Mouse (Mus musculus) A20 (cell line): Measurements from ENCODE around the gene Dedd2.
"Not testable (repeated sequence)": the region's sequence is repeated elsewhere in the genome, so short reads cannot be mapped to it uniquely, and the experiment has no call there.

Experiments
- DNase-seq: peaks from one replicate; pipeline ENCODE4 v3.0.0-alpha.2; 2011; ENCODE audit warnings: low read depth, low spot score

The Dedd2 gene

GRCm38 (mm10) chr7:25220457-25221101, at the start of gene Dedd2:
Gene Dedd2, minus strand, starts transcription at chr7:25220615.
- DNase-seq: peak; percentile 79

DNA sequence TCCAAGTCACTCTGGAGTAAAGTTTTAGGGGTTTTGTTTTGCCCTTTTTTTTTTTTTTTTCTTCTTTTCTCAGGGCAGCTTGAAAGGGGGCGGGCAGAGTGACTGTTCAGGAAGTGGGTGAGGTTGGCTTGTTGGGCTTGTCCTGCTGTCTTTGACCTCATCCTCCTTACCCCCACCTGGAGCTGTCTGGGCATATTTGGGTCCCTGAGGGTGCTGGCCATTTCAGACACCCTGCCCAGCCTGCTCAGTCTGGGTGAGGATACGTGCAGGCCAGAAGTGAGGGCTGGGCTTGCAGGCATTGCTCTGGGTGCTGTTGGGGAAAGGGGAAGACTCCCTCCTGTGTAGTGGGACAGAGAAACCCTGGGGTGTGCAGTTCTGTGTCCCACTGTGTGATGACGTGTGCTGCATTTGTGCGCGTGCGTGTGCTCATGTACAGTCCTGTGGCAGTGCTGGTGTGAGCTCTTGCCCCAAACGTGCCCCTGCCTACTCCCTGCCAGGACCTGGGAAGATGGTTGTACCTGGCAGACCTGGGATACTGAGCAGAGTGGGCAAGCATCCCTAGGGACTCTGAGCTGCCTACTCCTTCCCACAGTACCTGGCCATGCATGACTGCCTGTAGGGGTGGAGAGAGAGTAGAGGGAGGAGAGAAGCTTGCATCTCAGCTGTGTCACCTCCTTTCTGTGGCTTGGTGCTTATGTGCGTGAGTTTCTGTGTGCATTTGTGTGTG, 49.3 kb upstream of the Dedd2 start:
- DNase-seq: peak; percentile 72

DNA sequence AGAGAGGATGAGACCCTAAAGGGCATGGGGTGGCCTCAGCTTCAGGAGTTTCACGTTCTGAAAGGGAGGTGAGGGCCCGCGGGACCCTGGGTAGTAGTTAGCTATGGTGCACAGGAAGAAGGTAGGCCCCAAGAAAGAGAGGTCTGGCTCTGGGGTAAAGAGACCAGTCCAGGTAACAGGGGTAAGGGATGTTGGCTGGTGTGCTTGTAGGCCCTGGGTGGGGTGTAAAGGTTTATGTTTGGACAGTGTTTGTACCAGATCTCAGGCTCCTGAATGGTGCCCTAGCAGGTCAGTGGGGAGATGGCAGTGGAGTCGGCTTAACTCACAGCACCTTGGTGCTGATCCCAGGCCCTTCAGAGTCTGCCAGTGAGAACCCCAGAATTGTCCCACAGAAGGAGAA, 48.6 kb upstream of the Dedd2 start:
- peak; percentile 57 for DNase-seq

DNA sequence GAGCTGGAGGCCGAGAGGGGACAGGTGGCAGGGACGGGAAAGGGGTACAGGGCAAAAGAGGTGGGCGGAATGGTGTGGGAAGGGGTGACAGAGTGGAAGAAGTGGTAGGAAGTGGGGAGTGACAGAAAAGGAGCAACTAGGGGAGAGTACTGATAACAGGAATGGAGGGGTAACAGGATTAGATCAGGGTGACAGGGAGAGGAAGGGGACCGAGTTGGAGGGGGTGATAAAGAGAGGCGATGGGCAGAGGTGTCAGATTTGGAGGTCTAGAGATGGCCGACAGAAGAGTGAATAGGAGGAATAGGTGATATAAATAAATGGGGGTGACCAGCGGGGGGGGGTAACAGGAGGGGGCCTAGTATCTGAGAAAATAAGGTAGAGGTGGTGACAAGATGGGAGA, 48.2 kb upstream of the Dedd2 start:
- no peak for DNase-seq

DNA sequence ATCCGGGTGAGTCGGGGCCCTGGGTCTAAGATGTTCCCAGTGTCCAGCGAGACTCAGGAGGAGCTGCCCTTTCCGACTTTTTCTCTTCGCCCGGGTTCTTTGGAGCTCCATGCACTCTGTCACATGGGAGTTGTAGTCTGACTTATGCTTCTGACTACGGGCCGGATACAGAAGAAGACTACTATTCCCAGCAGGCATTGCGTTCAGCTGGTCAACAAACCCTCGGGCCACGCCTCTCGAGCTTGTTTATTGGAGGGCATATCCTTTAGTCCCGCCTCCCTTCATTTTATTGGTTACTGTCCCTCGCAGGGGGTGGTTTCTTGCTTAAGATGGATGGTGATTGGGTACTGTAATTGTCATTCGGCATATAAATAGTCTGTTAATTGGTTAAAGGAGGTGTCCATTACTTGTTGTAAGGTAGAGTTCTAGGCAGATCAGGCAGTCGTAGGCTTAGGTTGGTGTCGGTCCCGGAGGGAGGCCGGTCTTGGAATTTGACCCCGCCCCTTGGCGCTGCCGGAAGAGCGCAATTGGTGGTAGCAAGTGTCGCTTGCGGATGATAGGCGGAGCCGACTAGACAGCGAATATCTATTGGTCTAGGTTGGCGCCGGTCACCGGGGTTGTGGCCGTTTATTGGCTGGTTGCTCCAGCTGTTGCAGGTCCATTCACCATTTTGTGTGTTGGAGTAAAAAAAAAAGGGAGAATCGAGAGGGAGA, 47.5 kb upstream of the Dedd2 start:
- DNase-seq: peak; percentile 100

- peak; percentile 100 for DNase-seq
Observed at GRCm38 (mm10) chr7:25267301-25267750, 46.9 kb upstream of the Dedd2 start, which contains the start of gene Cic. Gene Cic, plus strand, starts transcription at chr7:25267704.

DNA sequence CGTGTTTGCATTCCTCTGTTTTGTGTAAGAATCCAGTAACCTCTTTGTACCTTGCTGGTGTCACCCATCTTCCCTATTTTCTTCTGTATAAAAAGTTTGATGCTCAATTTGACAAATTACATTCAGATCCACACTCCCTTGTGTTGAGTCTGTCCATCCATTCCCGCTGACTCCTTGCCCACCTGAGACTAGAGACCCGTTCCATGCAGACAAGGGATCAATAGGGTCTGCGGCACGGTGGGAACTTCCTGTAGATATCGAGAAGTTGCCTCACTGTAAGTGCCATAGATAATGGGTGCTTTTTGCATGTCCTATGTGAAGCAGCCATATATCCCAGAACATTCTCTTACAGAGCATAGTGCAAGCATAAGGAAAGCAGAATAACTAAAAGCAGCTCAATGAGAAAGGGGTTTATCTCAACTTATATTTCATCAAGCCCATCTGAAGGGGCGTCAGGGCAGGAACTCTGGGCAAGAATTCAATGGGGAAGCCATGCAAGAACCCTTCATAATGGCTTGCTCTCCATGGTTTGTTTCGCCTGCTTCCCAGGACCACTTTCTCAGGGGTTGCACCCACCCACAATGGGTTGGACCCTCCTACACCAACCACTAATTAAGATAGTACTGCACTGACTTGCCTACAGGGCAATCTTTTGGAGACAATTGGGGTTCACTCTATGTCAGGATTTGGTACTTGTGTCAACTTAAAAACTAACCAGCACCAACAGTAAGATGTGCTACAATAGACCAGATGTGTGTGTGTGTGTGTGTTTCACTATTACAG, 46.0 kb upstream of the Dedd2 start:
- no peak for DNase-seq

DNA sequence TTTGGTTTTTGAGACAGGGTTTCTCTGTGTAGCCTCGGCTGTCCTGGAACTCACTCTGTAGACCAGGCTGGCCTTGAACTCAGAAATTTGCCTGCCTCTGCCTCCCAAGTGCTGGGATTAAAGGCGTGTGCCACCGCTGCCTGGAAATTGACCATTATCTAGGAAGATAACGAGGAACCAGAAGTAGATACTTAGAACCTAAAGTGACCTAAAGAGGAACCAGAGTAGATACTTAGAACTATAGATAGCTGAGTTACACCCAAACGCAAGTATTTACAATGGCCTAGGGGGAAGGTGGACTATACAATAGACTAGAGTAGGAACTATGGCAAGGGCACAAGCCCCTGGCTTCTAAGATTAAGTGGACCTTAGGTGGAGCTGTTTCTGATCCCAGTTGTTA, 45.3 kb upstream of the Dedd2 start:
- DNase-seq: not testable (repeated sequence)

DNA sequence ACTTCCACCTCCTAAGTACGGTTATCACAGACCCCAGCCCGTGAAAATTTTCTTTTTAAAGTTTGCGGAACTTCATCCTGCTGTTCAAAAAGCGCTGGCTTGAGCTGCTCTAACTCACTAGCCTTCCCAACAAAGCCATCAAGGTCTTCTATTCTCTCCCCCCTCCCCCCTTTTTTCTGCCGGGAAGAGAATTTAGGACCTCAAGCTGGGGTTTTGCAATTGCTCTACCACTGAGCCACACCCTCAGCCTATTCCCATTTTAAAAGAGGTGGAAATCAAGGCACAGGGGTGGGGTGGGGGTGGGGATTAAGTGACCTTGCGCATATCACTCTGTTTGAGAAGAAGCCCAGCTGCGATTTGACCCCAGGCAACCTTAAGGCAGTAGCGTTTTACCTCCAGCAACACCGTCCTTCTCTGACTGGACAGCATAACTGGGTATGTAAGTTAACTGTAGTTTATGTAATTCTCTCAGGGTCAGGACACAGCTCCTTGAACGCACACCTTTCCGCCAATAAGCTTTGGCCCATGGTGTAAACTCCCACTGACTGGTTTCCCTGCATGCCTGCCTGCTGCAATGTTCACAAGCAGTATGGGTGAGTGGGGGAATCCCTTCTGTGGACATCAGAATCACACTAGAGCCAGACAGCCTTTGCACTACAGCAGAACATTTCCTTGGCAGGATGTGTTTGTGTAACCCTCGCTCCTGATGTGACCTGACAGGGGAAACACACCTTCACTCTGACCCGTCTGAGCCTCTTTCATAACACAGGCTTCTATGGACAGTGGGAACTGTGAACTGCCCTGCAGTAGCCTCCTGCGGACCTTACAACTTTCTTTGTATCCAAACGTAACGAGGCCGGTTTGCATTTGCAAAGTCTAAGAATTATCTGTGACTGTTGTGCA, 43.8 kb upstream of the Dedd2 start:
- DNase-seq: no peak

DNA sequence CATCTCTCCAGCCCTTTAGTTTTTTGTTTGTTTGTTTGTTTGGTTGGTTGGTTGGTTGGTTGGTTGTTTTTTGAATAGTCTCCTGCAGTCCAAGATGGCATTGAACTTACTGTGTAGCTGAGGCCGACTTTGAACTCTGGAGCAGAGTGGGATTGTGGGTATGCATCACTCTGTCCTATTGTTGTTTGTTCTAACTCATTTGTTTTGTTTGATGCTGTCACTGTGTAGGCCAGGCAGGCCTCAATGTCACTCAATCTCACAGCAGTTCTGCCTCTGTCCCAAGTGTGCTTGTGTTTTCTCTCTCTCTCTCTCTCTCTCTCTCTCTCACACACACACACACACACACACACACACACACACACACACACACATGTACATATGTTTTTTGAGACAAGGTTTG, 41.5 kb upstream of the Dedd2 start:
- DNase-seq: no peak

DNA sequence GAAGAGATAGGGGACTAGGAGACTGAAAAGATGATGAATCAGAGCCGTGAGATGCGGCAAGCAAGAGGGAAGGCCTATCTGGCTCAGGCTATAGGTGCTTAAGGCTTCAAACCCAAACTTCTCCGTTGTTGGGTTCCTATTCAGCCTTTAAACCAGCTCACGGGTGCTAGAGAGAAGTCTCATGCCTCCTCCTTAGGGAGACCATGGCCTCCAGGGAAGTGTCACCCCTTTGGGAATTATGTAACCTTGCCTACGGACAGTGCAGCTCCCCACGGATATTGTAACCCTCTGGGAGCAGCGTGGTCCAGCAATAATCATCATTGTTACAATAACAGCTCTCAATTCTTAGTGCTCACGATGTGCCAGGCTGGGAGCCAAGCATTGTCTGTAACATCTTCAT, 31.4 kb upstream of the Dedd2 start:
- no peak for DNase-seq

GRCm38 (mm10) chr7:25251071-25251791, 30.8 kb upstream of the Dedd2 start:
- DNase-seq: no peak

- DNase-seq: peak; percentile 94
Observed at GRCm38 (mm10) chr7:25250141-25250972, 29.9 kb upstream of the Dedd2 start, which contains the start of gene Erf. Gene Erf, minus strand, starts transcription at chr7:25250761.

DNA sequence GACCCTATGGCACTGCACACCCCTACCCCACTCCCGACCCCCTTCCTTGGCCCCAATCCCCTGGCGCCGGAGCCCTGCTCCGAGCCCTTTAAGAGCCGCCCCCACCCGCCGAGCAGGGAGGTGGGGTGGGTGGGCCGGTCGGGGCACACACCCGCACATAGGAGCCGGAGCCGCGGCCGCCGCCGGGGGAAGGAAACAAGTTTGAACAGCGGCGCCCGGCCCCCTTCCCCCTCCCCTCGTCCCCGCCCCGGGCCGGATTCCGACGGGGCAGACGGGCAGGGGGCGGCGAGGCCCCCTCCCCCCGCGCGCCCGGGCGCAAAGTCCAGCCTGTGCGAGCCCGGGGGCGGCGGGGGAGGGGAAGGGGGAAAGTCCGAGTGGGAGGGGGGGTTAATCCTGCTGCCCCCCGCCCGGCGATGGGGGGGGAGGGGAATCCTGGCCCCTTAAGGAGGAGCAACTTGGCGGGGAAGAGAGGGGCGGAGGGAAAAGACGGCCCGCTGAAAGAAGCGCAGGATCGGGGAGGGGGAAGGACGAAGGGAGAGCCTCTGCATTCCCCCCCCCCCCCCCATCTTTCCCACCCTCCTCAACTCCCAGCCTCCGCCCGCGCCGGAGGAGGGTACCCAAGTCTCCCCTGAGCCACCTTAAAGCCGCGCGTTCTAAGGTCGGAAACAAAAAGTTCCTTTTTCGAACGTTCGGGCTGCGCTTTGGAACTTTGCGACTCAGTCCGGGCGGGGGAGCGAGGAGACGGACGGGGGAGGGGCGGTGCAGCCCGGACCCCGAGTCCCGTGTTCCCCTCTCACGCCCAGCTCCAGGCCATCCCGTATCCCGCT, 29.1 kb upstream of the Dedd2 start:
- peak; percentile 83 for DNase-seq

- no peak for DNase-seq
Observed at GRCm38 (mm10) chr7:25248846-25249313, 28.5 kb upstream of the Dedd2 start.

DNA sequence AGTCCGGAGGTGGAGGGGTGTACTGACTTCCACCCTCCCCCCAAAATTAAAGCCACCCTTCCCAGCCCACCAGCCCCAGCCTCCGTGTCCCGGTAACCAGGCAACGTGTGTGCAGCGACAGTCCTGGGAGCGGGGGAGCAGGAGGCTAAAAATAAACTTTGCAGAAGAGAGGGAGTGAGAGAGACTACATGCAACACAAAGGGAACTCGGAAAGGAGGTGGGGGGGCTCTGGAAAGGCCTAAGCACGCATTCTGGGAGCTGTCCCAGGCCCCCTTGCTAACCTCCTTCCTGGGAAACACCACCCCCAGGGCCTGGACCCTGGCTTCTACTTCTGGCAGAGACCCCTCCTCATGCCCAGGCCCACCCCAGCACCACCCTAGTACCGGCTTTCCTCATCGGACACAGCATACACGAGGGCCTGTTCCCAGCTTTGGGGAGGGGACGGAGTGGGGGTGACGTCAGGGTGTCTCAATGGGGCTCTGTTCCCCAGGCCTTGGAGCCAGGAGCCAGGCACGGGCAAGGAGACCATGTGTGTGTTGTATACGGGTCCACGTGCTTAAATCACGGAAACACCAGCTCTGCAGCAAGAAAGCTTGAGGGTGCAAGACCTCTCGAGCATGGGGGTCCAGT, 27.7 kb upstream of the Dedd2 start:
- peak; percentile 16 for DNase-seq

DNA sequence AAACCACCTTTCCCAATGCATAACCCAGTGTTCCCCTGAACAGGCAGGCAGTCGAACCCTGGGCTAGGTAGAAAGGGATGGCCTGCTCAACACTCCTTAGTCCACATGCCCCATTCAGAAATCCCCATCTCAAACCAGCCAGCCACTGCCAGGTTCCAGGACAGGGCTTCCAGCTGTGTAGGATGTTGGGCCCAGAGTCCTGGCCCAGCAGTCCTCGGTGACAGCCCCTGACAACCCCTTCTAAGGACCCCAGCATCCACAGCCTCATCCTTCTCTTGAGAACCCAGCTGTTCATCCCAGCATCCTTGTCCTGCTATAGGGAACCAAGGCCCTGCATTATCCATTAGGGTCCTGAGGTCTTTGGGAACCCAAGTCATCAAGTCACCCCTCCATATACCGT, 27.1 kb upstream of the Dedd2 start:
- no peak for DNase-seq

GRCm38 (mm10) chr7:25246759-25247137, 26.3 kb upstream of the Dedd2 start:
- no peak for DNase-seq
